Mouse (Mus musculus): ENCODE data around the gene Cnpy3. TPM values are rescaled to one million over a fixed set of nuclear protein-coding genes. Genes with fewer than 3 reads are reported as not detected.
A peak's percentile ranks its signal among the peaks of the same experiment; 100 is the strongest.

Cnpy3 gene
- total and polyA plus RNA-seq, 2 experiments from 2014 or later = 72.4 to 79.1 TPM

DNA sequence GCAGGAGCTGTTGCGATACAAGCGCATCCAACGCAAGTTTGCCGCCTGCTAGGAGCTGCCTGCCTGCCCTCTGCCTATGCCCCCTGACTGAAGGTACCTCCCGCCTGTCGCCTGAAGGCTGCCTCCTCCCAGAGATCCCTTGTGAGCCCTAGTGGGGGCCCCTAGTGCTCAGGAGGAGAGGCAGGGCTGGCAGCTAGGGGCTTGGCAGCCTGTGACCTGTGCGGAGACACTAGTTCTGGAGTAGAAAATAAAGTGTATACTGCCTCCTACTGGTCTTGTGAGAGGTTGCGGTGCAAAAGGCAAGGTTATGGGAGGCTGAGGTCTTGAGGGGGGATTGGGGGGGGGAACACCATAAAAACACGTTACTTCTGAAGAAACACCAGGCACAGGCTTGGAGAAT lies 26.7 kb downstream of the Cnpy3 start:
- Histone ChIP-seq H3K4me1 (ENCODE audit: insufficient read depth, low read length) (no peaks in the 10 kb centered on the region), H3K27me3 (ENCODE audit: insufficient read depth, low read length) (no peaks in the 10 kb centered on the region; the same call in 1 of the 2 replicates), H3K9ac (replicated peaks; ENCODE audit: low read length) (no peak overlapping the region), H3K27ac (no peak overlapping the region), H3K4me2 (ENCODE audit: low read depth, low read length) (no peak overlapping the region), H3K36me3 (ENCODE audit: insufficient read depth, low read length) (no peaks in the 10 kb centered on the region; the same call in 1 of the 2 replicates), H3K9me3 (ENCODE audit: low read length) (no peaks in the 10 kb centered on the region), H3K4me3 (ENCODE audit: low read length) (no peak overlapping the region)
- TF ChIP-seq CTCF (IDR thresholded peaks at IDR 0.05; ENCODE audit: low read depth) = peak; percentile 65
- DNase-seq (ENCODE audit: low spot score) = peak; percentile 67
- ATAC-seq = peak; percentile 54
- WGBS = 43% methylated on average over 9 of the region's 9 CpGs

DNA sequence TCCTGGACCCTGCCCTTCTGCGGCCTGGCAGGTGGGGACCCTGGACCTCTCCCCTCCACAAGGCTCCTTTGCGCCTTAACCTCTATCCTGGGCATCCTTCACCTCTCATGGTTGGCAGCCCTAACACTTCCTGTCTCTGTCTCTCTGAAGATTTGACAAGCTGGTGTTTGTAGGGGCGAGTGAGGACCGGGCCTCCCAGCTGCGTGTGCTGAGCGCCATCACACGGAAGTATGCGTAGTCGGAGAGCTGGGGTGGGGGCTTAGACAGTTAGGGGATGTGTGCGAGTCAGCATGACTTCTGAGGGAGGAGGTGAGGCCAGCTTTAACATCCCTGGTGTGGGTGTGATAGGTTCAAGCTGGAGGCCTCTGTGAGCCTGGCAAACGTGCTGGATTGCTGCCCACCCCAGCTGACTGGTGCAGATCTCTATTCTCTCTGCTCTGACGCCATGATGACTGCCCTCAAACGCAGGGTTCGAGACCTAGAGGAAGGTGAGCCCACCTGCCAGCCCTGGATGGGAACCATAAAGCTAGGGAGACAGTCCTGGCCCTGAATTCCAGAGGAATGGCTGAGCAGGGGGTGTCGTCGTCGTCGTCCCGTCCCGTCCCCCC lies 27.4 kb downstream of the Cnpy3 start:
- WGBS = 81% methylated on average over 20 of the region's 20 CpGs
- TF ChIP-seq CTCF (IDR thresholded peaks at IDR 0.05; ENCODE audit: low read depth) = no peak

DNA sequence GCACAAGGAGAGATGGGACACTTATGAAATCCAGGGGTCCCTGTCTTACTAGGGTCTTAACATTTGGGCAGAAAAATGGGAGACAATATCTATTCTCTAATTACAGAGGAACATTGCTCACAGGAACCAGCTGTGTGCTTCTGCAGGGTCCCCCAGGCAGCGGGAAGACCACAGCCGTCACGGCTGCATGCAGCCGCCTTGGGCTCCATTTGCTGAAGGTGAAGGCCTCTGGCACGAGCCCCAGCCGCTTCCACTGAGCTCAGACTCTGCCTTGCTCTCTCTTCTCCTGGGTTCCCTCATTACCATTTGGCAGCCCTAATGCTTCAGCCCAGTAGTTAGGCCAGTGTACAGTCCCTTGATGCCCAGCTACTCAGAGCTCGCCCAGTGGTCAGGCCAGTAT lies 30.9 kb downstream of the Cnpy3 start:
- no peak for ATAC-seq
- no peak for DNase-seq (ENCODE audit: low spot score)
- no peak overlapping the region for H3K4me2 ChIP-seq (ENCODE audit: low read depth, low read length)
- no peak overlapping the region for H3K4me3 ChIP-seq (ENCODE audit: low read length)
- WGBS = 87% methylated on average over 7 of the region's 7 CpGs
- no peaks in the 10 kb centered on the region; the same call in 1 of the 2 replicates for H3K36me3 ChIP-seq (ENCODE audit: insufficient read depth, low read length)
- TF ChIP-seq CTCF (IDR thresholded peaks at IDR 0.05; ENCODE audit: low read depth) = no peak
- no peak overlapping the region for H3K27ac ChIP-seq
- no peaks in the 10 kb centered on the region for H3K27me3 ChIP-seq (ENCODE audit: insufficient read depth, low read length)
- no peak overlapping the region for H3K9ac ChIP-seq (replicated peaks; ENCODE audit: low read length)
- no peaks in the 10 kb centered on the region for H3K4me1 ChIP-seq (ENCODE audit: insufficient read depth, low read length)
- no peaks in the 10 kb centered on the region for H3K9me3 ChIP-seq (ENCODE audit: low read length)

More for the DNA sequence above, 27.4 kb downstream of the Cnpy3 start:
- no peaks in the 10 kb centered on the region; the same call in 1 of the 2 replicates for H3K27me3 ChIP-seq (ENCODE audit: insufficient read depth, low read length)
- no peak overlapping the region for H3K4me3 ChIP-seq (ENCODE audit: low read length)
- H3K4me1 ChIP-seq (ENCODE audit: insufficient read depth, low read length) = no peaks in the 10 kb centered on the region
- no peaks in the 10 kb centered on the region for H3K9me3 ChIP-seq (ENCODE audit: low read length)
- H3K4me2 ChIP-seq (ENCODE audit: low read depth, low read length) = no peak overlapping the region
- H3K27ac ChIP-seq = no peak overlapping the region
- ATAC-seq (no peak), DNase-seq (ENCODE audit: low spot score) (no peak)
- H3K9ac ChIP-seq (replicated peaks; ENCODE audit: low read length) = no peak overlapping the region
- no peaks in the 10 kb centered on the region; the same call in 1 of the 2 replicates for H3K36me3 ChIP-seq (ENCODE audit: insufficient read depth, low read length)

DNA sequence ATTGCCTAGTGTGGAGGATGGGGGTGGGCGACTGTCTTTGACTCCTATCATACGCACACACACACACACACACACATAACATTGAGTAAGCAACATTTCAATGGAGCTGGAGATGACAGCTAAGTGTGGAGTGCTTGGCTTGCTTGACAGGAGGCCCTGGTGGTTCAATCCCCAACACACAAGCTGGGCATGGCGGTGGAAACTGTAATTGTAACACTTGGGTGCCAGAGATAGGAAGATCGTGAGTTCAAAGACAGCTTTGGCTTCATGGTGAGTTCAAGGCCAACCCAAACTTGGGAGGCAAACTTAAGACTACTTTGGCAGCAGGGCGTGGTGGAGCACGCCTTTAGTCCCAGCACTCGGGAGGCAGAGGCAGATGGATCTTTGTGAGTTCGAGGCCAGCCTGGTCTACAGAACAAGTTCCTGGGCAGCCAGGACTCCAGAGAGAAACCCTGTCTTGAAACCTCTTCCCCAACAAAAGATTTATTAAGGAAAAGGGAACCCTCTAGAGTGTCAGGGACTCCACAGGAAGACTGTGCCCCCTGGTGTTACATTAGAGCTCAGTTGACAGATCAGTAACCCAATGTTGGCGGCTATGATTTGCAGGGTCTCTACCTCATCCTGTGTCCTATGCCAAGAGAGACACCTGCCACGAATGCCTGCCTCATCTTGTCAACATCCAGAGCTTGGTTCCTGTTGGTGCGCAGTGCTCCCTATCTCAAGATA lies 37.1 kb downstream of the Cnpy3 start:
- no peak overlapping the region for H3K27ac ChIP-seq
- no peaks in the 10 kb centered on the region for H3K27me3 ChIP-seq (ENCODE audit: insufficient read depth, low read length)
- H3K9me3 ChIP-seq (ENCODE audit: low read length) = no peaks in the 10 kb centered on the region
- DNase-seq (ENCODE audit: low spot score) = no peak
- ATAC-seq = no peak
- no peak overlapping the region for H3K4me3 ChIP-seq (ENCODE audit: low read length)
- no peak overlapping the region for H3K4me2 ChIP-seq (ENCODE audit: low read depth, low read length)
- no peak for TF ChIP-seq CTCF (IDR thresholded peaks at IDR 0.05; ENCODE audit: low read depth)
- H3K36me3 ChIP-seq (ENCODE audit: insufficient read depth, low read length) = peaks cover 11% of the 10 kb centered on the region
- no peak overlapping the region for H3K9ac ChIP-seq (replicated peaks; ENCODE audit: low read length)
- 95% methylated on average over 11 of the region's 11 CpGs for WGBS
- peaks cover 7% of the 10 kb centered on the region; the same call in 1 of the 2 replicates for H3K4me1 ChIP-seq (ENCODE audit: insufficient read depth, low read length)

DNA sequence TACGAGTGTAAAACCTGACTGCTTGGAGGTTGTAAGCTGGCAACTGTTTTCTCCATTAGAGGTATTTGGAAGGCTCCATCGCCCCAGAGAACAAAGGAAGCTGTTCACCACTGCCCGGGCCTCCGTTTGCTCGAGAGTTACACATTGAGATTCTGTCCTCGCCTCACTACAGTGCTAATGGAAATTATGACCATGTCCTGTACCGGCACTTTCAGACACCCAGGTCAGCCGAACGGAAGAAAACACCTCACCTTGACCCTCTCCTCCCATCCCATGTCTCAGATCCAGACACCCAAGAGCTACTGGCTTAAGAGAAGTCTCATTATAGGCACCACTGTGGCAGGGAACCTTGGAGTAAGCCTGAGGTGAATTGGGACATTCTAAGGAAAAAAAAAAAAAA lies 38.2 kb downstream of the Cnpy3 start:
- Histone ChIP-seq H3K9me3 (ENCODE audit: low read length) (no peaks in the 10 kb centered on the region), H3K36me3 (ENCODE audit: insufficient read depth, low read length) (peaks cover 11% of the 10 kb centered on the region), H3K4me2 (ENCODE audit: low read depth, low read length) (no peak overlapping the region), H3K9ac (replicated peaks; ENCODE audit: low read length) (no peak overlapping the region), H3K4me1 (ENCODE audit: insufficient read depth, low read length) (peaks cover 7% of the 10 kb centered on the region; the same call in 1 of the 2 replicates), H3K27ac (no peak overlapping the region), H3K27me3 (ENCODE audit: insufficient read depth, low read length) (no peaks in the 10 kb centered on the region), H3K4me3 (ENCODE audit: low read length) (no peak overlapping the region)
- WGBS = 90% methylated on average over 9 of the region's 9 CpGs
- TF ChIP-seq CTCF (IDR thresholded peaks at IDR 0.05; ENCODE audit: low read depth) = no peak
- DNase-seq (ENCODE audit: low spot score) (no peak), ATAC-seq (no peak)

DNA sequence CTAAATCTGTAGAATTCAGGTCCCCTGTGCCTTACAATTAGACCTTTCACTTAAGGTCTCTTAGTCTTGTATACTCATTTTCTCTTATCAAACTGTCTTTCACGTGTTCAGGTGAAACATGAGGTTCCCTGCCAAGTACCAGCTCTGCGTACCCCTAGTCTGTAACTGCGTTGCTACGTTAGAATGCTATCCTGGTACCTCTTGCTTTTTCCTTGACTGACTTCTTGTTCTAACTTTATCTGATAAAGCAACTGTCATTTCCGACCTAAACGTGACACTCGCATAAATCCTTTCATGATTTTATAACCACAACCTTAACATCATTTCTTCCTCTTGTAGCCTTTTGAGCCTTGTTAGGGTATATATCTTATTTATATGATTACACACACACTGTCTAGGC lies 39.6 kb downstream of the Cnpy3 start:
- 0 out of 2 replicates have a peak overlapping the region, but pooled peaks have one; percentile 82 for H3K27ac ChIP-seq
- no peaks in the 10 kb centered on the region for H3K27me3 ChIP-seq (ENCODE audit: insufficient read depth, low read length)
- H3K4me1 ChIP-seq (ENCODE audit: insufficient read depth, low read length) = peaks cover 7% of the 10 kb centered on the region; the same call in 1 of the 2 replicates
- no peak for TF ChIP-seq CTCF (IDR thresholded peaks at IDR 0.05; ENCODE audit: low read depth)
- peak overlapping the region; percentile 100 for H3K4me2 ChIP-seq (ENCODE audit: low read depth, low read length)
- H3K9ac ChIP-seq (replicated peaks; ENCODE audit: low read length) = peak overlapping the region; percentile 92; the same call in 1 of the 2 replicates
- peaks cover 11% of the 10 kb centered on the region for H3K36me3 ChIP-seq (ENCODE audit: insufficient read depth, low read length)
- WGBS = 74% methylated on average over 7 of the region's 7 CpGs
- peak overlapping the region; percentile 97 for H3K4me3 ChIP-seq (ENCODE audit: low read length)
- DNase-seq (ENCODE audit: low spot score) (no peak), ATAC-seq (no peak)
- H3K9me3 ChIP-seq (ENCODE audit: low read length) = no peaks in the 10 kb centered on the region

All from hindbrain, postnatal 0 days (tissue).